Mouse (Mus musculus): ENCODE data around the gene Rab5b. TPM values are rescaled to one million over a fixed set of nuclear protein-coding genes. Genes with fewer than 3 reads are reported as not detected.
"Not testable (repeated sequence)": the region's sequence is repeated elsewhere in the genome, so short reads cannot be mapped to it uniquely, and the experiment has no call there.

The Rab5b gene
- polyA plus RNA-seq (2012; ENCODE audit: insufficient read depth, insufficient read length, missing spikeins), result 87.6 and 108 TPM in 2 replicates

DNA sequence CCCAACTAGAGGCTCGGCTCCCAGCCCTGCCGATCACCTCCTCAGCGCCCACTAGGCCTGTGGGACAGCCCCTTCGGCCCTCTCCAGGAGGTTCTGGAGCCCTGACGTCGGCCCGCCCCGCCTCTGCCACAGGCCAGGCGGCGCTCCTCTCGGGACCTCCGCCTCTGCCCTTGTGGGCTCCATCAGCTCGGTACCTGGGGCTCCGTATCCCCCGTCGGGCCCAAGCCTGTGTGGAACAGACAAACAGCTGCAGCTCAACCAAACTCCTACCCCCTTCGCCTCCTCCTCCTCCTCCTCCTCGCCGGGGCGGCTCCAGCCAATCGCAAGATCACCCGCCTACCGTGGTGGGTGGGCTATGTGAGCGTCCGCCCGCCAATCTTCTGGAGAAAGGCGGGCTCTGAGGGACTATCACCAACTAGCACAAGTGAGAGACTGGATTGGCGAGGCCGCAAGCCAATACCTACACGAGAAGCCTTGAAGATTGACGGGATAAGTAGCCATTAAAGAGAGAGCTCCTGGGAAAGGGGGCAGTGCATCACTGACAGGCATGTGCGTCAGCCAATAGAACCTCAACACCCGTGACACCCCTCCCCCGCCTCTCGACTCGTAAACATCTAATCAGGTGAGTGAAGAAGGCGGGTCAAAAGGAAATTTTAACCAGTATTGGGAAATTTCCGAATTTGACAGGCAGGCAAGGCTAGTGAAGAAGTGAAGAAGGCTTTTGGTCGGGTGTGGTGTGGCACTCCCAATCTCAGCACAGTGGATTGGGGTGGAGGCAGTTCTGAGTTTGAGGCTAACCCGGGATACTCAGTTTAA lies at the start of gene Rab5b:
TSS of gene Rab5b (minus strand) at position 273 of the 816 bp plus-strand sequence.
- Histone ChIP-seq H3K27ac (replicated peaks; ENCODE audit: low read depth, low read length) (peak within 1 kb of the TSS; percentile 55), H3K4me3 (ENCODE audit: insufficient read depth, low read depth, low read length) (peak within 1 kb of the TSS; percentile 75), H3K4me1 (ENCODE audit: control insufficient read depth, insufficient read depth, insufficient read length, low read length) (no peaks in the 10 kb centered on the region)

DNA sequence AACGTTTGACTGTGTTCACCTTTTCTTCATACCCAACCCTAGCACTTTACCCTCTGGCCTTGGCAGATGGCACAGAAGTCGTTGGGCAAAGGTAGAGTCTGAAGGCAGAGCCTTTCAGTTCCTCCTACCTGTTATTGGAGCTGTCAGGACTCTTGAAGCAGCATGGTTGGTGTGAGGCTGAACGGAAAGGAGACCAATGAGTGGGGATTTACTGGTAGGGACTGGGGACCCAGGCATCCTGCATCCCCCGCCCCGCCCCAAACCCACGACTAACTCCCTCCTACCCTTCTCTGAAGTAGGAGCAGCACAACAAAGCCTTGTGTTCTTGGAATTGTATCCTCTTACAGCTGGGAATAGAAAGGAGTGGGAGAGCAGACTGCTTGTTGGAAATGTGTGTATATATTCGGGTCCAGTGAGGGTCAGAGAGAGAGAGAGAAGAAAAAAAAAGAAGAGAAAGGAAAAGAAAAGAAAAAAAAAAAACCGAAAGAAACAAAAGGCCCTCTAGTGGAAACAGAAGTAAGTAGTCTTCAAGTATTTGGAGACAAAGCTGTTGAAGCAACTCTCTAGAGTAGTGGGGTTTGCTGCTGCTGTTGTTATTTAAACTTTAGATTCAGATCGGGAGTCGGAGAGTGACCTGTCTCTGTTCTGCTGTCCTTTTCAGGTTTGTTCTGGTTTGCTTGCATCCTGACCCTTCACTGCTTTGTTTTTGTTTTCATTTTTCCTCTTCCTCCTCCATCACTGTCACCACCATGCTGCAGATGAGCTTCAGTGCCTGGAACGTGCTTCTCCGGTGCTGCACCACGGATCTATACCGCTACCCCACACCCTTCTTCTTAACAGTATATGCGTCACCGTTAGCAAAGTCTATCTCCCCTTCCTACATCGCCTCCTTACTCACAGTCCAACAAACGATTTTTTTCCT lies 48.9 kb upstream of the Rab5b start, which contains the start of gene Dgka:
TSS of gene Dgka (minus strand) at position 176 of the 922 bp plus-strand sequence.
- Histone ChIP-seq H3K4me3 (ENCODE audit: insufficient read depth, low read depth, low read length) (peak within 1 kb of the TSS; percentile 98), H3K27ac (replicated peaks; ENCODE audit: low read depth, low read length) (peak within 1 kb of the TSS; percentile 70), H3K4me1 (ENCODE audit: control insufficient read depth, insufficient read depth, insufficient read length, low read length) (peaks cover 17% of the 10 kb centered on the region; the same call in 1 of the 2 replicates)

DNA sequence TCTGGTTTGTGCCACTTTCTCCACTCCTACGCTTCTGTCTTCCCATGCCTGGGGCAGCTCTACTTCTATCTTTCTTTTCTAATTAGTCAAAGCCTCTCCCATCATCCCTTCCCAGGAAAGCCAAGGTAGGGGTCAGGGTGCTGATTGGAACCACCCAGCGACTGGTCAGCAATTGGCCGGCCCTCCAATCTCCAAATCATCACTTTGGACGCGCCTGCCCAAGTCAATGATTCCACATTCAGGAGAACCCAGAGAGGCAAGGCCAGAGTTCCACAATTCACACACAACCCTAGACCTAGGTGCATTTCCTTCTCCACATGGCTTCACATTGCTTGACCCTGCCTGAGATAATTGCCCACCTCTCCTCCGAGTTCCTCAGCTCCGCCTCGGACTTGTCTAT lies 48.1 kb upstream of the Rab5b start:
- peak overlapping the region; percentile 70 for H3K27ac ChIP-seq (replicated peaks; ENCODE audit: low read depth, low read length)

DNA sequence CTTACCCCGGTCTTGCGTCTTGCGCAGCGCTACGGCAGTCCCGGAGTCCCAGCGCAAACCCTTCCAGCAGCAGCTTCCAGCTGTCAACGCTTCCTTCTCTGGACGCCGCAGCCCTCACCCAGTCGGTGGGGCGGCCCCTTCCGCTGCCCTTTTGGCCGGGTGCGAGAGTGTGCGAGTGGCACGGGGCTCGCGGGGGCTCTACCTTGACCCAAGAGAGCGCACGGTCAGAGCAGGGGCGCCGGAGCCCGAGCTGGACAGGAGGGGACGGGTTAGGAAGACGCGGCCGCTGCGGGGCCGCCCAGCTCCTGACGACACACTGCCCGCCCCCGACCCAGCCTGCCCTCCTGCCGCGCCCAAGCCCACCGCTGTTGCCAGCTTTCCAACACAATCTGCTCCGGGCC lies 47.7 kb upstream of the Rab5b start:
- Histone ChIP-seq H3K4me3 (ENCODE audit: insufficient read depth, low read depth, low read length) (peak overlapping the region; percentile 98), H3K27ac (replicated peaks; ENCODE audit: low read depth, low read length) (peak overlapping the region; percentile 70)

More for the DNA sequence above, 48.1 kb upstream of the Rab5b start:
- Histone ChIP-seq H3K4me3 (ENCODE audit: insufficient read depth, low read depth, low read length) (peak overlapping the region; percentile 98), H3K4me1 (ENCODE audit: control insufficient read depth, insufficient read depth, insufficient read length, low read length) (peaks cover 17% of the 10 kb centered on the region; the same call in 1 of the 2 replicates)

DNA sequence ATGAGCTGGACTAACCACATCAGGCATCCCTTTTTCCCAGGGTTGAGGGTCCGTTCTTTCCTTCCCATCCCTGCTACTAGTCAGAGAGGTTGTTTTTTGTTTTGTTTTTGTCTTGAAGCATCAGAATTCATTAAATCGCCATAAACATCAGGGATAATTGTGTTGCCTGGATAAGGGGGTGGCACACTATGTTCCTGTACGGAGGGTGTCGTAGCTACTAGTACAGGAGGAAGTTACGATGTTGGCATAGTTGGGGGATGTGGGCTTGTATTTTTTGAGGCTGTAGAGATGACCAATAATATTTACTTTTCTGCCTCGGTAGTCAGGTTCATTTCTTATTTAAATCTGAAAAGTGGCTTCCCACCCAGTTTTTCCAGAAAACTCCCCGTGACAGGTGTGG lies 47.2 kb upstream of the Rab5b start:
- Histone ChIP-seq H3K4me3 (ENCODE audit: insufficient read depth, low read depth, low read length) (peak overlapping the region; percentile 98), H3K4me1 (ENCODE audit: control insufficient read depth, insufficient read depth, insufficient read length, low read length) (peaks cover 17% of the 10 kb centered on the region; the same call in 1 of the 2 replicates), H3K27ac (replicated peaks; ENCODE audit: low read depth, low read length) (peak overlapping the region; percentile 70)

More for the DNA sequence above, 47.7 kb upstream of the Rab5b start:
- peaks cover 17% of the 10 kb centered on the region; the same call in 1 of the 2 replicates for H3K4me1 ChIP-seq (ENCODE audit: control insufficient read depth, insufficient read depth, insufficient read length, low read length)

DNA sequence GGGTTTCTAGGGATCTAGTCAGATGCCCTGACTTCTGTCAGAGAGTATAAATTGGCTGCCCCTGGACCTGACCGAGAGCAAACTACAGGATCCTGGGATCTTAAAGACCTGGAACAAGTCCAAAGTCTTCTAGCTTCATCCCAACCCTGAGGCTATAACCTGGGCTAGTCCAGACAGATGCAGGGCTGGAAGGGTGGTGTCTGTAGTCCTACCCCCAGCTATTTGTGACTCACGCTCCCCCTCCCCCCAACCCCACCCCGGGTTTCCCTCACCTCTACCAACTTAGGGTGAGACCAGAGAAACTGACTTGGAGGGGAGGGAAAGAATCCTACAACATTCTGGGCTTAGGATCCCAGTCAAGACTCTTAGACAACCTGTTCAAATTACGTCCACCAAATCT lies 46.6 kb upstream of the Rab5b start:
- no peak overlapping the region for H3K27ac ChIP-seq (replicated peaks; ENCODE audit: low read depth, low read length)
- peak overlapping the region; percentile 98 for H3K4me3 ChIP-seq (ENCODE audit: insufficient read depth, low read depth, low read length)

DNA sequence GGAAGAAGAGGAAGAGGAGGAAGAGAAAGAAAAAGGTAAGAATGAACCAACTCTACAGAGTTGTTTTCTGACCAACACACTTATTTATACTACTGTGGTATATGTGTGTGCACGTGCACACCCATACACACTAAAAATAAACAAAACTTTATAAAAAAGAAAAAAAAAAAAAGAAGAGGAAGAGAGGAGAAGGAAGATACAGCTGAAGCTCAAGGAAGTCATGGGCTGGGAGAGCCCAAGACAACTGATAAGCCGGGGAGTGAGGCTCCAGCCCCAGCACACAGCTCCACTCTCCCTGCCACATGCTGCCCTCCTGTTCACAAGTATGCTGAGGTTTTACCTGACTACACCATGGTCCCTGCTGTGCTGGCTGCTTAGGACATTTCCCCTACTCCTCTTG lies 44.2 kb upstream of the Rab5b start:
- no peak overlapping the region for H3K27ac ChIP-seq (replicated peaks; ENCODE audit: low read depth, low read length)
- peaks cover 9% of the 10 kb centered on the region for H3K4me1 ChIP-seq (ENCODE audit: control insufficient read depth, insufficient read depth, insufficient read length, low read length)
- no peak overlapping the region for H3K4me3 ChIP-seq (ENCODE audit: insufficient read depth, low read depth, low read length)

More for the DNA sequence above, 46.6 kb upstream of the Rab5b start:
- peaks cover 17% of the 10 kb centered on the region for H3K4me1 ChIP-seq (ENCODE audit: control insufficient read depth, insufficient read depth, insufficient read length, low read length)

DNA sequence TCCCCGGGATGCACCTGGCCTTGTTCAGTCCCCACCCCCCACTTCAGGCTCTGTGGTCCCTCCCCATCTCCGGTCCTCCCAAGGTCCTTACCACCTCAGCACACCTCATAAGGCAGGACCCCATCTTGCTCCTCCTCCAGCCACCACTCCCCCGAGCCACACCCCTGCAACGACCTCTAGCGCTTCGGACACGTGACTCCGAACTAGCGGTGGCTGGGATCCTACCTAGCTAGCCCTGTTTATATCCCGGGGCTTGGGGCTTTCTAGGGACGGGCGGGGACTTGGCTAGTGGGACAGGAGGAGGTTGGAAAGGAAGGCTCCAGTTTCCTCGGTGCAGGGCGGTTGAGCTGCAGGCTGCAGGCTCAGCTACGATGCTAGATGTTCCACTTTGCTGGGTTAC lies 41.4 kb upstream of the Rab5b start:
- Histone ChIP-seq H3K4me3 (ENCODE audit: insufficient read depth, low read depth, low read length) (0 out of 2 replicates have a peak overlapping the region, but pooled peaks have one; percentile 3), H3K4me1 (ENCODE audit: control insufficient read depth, insufficient read depth, insufficient read length, low read length) (no peaks in the 10 kb centered on the region; the same call in 1 of the 2 replicates)

DNA sequence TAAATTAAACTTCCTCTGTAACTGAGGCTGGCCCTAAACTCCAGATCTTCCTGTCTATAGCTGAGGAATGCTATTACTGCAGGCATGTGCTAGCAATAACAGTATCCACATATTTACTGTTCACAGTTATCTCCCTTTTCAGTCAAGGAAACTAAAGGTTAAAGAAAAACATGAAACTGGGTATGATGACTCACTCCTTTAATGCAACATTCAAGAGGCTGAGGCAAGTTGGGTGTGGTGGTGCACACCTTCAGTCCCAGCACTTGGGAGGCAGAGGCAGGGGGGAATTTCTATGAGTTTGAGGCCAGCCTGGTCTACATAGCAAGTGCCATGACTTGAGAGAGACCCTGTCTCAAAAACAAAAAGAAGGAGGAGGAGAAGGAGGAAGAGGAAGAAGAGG lies 35.9 kb upstream of the Rab5b start:
- no peak overlapping the region for H3K4me3 ChIP-seq (ENCODE audit: insufficient read depth, low read depth, low read length)
- H3K4me1 ChIP-seq (ENCODE audit: control insufficient read depth, insufficient read depth, insufficient read length, low read length), result no peaks in the 10 kb centered on the region
- H3K27ac ChIP-seq (replicated peaks; ENCODE audit: low read depth, low read length), result no peak overlapping the region

More for the DNA sequence above, 41.4 kb upstream of the Rab5b start:
- no peak overlapping the region for H3K27ac ChIP-seq (replicated peaks; ENCODE audit: low read depth, low read length)

DNA sequence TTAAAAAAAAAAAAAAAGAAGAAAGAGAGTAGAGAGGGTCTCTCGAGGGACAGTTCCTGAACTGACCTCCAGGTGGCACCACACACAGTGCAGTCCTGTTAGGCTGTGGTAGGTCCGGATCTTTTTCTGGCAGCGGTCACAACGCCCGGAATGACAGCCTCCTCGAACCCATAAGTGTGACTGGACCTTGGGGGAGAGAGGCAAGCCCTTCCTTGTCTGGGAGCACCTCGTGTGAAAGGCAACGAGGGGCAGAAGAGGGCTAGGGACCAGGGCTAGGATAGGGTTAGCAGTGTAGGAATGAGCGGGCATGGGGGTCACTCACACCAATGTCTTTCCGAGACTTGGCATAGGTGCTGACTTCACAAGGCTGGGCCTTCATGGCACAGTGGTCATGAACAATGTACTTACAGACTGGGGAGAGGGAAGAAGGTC lies 35.0 kb upstream of the Rab5b start:
- Histone ChIP-seq H3K27ac (replicated peaks; ENCODE audit: low read depth, low read length) (no peak overlapping the region), H3K4me3 (ENCODE audit: insufficient read depth, low read depth, low read length) (no peak overlapping the region), H3K4me1 (ENCODE audit: control insufficient read depth, insufficient read depth, insufficient read length, low read length) (no peaks in the 10 kb centered on the region)

DNA sequence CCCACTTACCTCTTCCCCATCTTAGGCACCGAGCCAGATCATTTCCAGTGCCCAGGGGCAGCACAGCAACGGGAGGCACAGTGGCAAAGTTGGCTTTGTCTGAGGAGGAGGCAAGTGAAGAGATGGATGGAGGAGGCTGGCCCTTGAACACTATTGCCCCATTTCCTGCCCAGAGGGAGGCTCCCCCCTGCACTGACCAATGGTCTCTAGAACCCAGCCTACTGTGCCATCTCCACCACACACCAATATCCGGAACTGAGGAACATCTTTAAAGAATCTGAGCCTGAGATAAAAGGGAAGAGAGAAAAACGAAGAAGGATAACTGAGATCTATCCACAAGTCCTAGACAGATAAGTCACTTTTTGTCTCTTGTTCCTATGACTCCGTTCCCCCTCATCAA lies 32.0 kb upstream of the Rab5b start:
- no peak overlapping the region for H3K4me3 ChIP-seq (ENCODE audit: insufficient read depth, low read depth, low read length)
- no peaks in the 10 kb centered on the region for H3K4me1 ChIP-seq (ENCODE audit: control insufficient read depth, insufficient read depth, insufficient read length, low read length)
- no peak overlapping the region for H3K27ac ChIP-seq (replicated peaks; ENCODE audit: low read depth, low read length)

DNA sequence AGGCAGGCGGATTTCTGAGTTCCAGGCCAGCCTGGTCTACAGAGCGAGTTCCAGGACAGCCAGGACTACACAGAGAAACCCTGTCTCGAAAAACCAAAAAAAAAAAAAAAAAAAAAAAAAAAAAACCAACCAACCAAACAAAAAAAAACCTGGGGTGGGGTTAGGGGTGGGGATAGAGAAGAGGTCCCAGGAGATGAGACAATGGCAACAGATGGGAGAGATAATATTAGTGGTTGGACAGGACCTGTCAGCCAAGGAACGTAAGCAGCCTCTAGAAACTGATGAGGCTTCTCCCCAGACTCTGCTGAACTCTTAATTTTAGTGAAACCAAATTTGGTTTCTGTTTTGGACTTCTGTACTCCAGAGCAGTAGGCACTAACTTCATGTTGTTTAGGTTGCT lies 29.4 kb upstream of the Rab5b start:
- not testable (repeated sequence) for H3K4me3 ChIP-seq (ENCODE audit: insufficient read depth, low read depth, low read length); H3K27ac ChIP-seq (replicated peaks; ENCODE audit: low read depth, low read length); H3K4me1 ChIP-seq (ENCODE audit: control insufficient read depth, insufficient read depth, insufficient read length, low read length)

DNA sequence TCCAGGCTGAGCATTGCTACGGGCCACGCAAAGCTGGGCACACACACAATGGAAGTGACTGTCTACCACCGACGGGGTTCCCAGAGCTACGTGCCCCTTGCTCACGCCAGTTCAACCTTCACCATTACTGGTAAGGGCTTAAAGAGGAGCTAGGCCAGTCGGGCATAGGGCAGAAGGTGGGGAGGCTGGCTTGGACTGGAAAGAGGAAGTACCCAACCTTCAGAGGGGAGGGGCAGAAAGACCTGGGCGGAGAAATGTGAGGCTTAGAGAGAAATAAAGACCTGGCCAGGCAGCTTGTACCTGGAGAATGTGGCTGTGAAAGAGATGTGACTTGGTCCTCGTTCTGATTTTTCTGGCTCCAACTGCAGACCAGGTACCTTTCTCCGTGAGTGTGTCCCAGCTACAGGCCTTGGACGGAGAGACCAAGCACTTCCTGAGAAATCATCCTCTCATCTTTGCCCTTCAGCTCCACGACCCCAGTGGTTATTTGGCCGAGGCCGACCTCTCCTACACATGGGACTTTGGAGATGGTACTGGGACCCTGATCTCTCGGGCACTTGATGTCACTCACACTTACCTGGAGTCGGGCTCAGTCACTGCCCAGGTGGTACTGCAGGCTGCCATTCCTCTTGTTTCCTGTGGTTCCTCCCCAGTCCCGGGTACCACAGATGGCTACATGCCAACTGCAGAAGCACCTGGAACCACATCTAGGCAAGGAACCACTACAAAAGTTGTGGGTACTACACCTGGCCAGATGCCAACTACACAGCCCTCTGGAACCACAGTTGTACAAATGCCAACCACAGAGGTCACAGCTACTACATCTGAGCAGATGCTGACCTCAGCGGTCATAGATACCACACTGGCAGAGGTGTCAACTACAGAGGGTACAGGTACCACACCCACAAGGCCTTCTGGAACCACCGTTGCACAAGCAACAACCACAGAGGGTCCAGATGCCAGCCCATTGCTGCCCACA lies 19.8 kb upstream of the Rab5b start:
- no peak overlapping the region for H3K4me3 ChIP-seq (ENCODE audit: insufficient read depth, low read depth, low read length)
- H3K27ac ChIP-seq (replicated peaks; ENCODE audit: low read depth, low read length), result no peak overlapping the region
- H3K4me1 ChIP-seq (ENCODE audit: control insufficient read depth, insufficient read depth, insufficient read length, low read length), result no peaks in the 10 kb centered on the region

DNA sequence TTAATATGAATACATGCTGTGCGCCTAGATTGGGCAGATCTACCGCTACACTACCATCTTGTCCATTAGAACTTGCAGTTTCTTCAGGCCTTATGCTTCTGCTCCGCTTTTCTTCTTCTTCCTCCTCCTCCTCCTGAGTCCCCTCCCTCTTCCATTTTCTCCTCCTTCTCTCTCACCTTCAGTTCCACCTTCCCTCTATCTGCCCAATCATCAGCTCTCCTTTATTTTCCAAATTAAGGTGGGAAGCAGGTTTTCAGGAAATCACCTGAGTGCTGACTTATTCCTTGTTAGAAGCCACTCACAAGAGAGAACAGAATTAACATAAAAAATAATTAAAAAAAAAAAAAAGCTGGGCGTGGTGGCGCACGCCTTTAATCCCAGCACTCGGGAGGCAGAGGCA lies 15.3 kb upstream of the Rab5b start:
- not testable (repeated sequence) for H3K4me3 ChIP-seq (ENCODE audit: insufficient read depth, low read depth, low read length); H3K27ac ChIP-seq (replicated peaks; ENCODE audit: low read depth, low read length); H3K4me1 ChIP-seq (ENCODE audit: control insufficient read depth, insufficient read depth, insufficient read length, low read length)
